Mouse (Mus musculus) thymus, postnatal 0 days (tissue): ENCODE data around the gene Scly. TPM values are rescaled to one million over a fixed set of nuclear protein-coding genes. Genes with fewer than 3 reads are reported as not detected.

Experiments used
- DNase-seq: peaks from one replicate; pipeline ENCODE4 v3.0.0-alpha.2; 2015; ENCODE audit warnings: low spot score
- polyA plus RNA-seq: library from polyadenylated mRNA; unstranded; fragments of >200 nt; fragmentation: Nextera tagmentation; extraction: Ambion mirVana; gene quantifications from 2 replicates; pipeline ENCODE4 v1.2.1, GENCODE M21; 2015

Gene Scly
- polyA plus RNA-seq, 1 experiment from 2014 or later, result 16.2 TPM

GRCm38 (mm10) chr1:91356105-91356504, 58.0 kb downstream of the Scly start:
- no peak for DNase-seq

GRCm38 (mm10) chr1:91362113-91362512, 64.0 kb downstream of the Scly start:
- DNase-seq, result no peak

DNA sequence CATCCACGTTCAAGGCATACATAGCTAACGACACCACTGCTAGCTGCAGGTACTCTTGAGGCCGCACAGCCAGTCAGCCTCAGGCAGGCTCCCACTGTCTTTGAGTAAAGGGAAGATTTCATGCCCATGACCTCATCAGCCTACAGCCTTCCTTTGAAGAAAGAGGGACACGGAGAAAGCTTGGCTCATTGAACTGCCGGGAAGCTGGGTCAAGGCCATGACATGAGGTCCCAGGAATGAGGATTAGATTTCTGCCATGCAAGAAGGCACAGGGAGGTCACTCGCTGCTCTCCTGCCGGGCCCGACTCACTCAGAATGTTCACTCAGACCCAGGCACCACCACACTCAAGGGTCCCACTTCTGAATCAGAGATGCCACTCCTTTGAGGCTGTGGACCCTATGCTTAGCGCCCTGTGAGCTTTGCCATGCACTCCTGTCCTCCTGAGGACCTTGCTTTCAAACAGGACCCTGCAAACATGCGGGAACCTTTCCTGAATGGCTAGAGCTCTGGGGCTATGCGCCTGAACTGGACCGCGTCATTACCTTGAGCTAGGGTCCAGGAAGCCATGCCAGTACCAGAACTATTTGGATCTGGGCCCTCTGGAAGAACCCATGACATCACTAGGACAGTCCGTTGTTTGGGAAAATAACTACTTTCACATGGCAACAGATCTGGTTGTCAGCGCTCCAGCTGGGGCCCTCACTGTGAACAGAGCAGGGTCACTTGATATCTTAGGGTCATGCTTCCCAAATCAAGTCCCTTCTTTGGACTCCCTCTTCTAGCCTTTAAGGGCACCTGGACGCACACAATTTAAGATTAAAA, 66.9 kb downstream of the Scly start:
- no peak for DNase-seq

- DNase-seq, result peak; percentile 13
Measured at GRCm38 (mm10) chr1:91365816-91366214, 67.7 kb downstream of the Scly start.

GRCm38 (mm10) chr1:91366215-91367108, 68.3 kb downstream of the Scly start, which contains the start of gene Erfe:
Erfe (plus strand) TSS chr1:91366430.
- peak; percentile 78 for DNase-seq

DNA sequence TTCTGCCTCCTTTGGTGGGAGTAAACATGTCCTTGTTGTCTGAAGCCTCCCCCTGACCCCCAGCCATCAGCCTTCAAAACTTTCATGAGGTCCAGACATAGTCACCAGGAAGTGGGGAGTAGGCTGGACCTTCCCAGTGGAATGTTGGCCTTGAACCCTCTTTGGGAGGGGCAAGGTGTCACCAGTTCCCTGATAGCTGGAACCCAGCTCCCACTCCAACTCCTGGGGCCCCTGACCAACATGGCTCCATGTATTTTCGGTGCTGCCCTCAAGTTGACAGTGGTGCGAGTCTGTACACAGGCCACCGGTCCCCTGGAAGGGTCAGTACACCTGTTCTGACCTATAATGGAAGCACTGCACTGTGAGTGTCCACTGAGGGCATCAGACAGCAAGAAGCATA, 69.2 kb downstream of the Scly start:
- DNase-seq, result no peak

DNA sequence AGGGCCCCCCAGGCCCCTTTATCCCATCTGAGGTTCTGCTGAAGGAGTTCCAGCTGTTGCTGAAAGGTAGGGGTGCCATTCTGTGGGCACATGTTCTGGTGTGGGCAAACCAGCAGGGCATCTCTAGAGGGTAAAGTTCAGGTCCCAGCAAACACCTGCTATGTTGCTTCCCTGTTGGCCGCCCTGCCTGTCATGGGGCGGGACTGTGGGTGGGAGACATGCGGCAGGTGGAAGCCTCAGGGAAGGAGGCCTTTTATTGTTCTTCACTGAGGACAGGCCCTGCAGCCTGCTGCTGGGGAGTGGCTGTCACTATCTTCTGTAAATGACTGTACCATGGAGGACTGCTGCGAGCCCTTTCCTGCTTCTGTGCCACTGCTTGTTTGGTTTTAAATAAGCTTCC, 71.3 kb downstream of the Scly start:
- DNase-seq, result no peak

- DNase-seq, result no peak
Measured at GRCm38 (mm10) chr1:91370055-91370454, 71.9 kb downstream of the Scly start.

Other genes with a start within 250 kb of the Scly start
- 1.4 and 2.1 TPM in 2 replicates for gene Rbm44, start 153.2 kb upstream of the Scly start, polyA plus RNA-seq
- gene Ramp1, start 118.5 kb upstream of the Scly start, polyA plus RNA-seq, result 156 and 158 TPM in 2 replicates
- gene Ube2f, start 48.0 kb upstream of the Scly start, polyA plus RNA-seq, result 87.2 and 88.5 TPM in 2 replicates
- gene Espnl, start 23.7 kb downstream of the Scly start, polyA plus RNA-seq, result 0.19 and 0.20 TPM in 2 replicates
- gene Klhl30, start 52.7 kb downstream of the Scly start, polyA plus RNA-seq, result 0.27 and 0.55 TPM in 2 replicates
- 1.1 and 1.3 TPM in 2 replicates for gene Erfe, start 68.1 kb downstream of the Scly start, polyA plus RNA-seq
- 129 and 133 TPM in 2 replicates for gene Ilkap, start 100.5 kb downstream of the Scly start, polyA plus RNA-seq
- gene Hes6, start 115.7 kb downstream of the Scly start, polyA plus RNA-seq, result 216 and 236 TPM in 2 replicates
- 0.95 and 1.1 TPM in 2 replicates for gene Per2, start 161.0 kb downstream of the Scly start, polyA plus RNA-seq
- 4.6 and 5.1 TPM in 2 replicates for gene Traf3ip1, start 196.3 kb downstream of the Scly start, polyA plus RNA-seq
- 4.0 and 4.3 TPM in 2 replicates for gene Asb1, start 242.2 kb downstream of the Scly start, polyA plus RNA-seq